Mouse (Mus musculus) mature B cell (primary cell): Measurements from ENCODE around the gene Tmem248.

ENCODE experiments used
- in situ Hi-C: fragments of 300-500 bp; cut with MboI; formaldehyde crosslinking; loops from 2 replicates; pipeline ENCODE4 v1.14.3; 2019

Gene Tmem248

GRCm38 (mm10) chr5:130216781-130217180 is at the start of gene Tmem248:
TSS of gene Tmem248 (plus strand) at chr5:130217081.
- in situ Hi-C loops: no loop called here

GRCm38 (mm10) chr5:130169109-130169508 is 47.8 kb upstream of the Tmem248 start:
- in situ Hi-C loops: no loop called here

- in situ Hi-C loops: no loop called here
Observed at GRCm38 (mm10) chr5:130170666-130171422, 46.0 kb upstream of the Tmem248 start.

- in situ Hi-C loops: no loop called here
Observed at GRCm38 (mm10) chr5:130171423-130171954, 45.4 kb upstream of the Tmem248 start, which contains the start of gene Rabgef1. TSS of gene Rabgef1 (plus strand) at chr5:130171798.

GRCm38 (mm10) chr5:130171956-130172601 is 44.8 kb upstream of the Tmem248 start:
- in situ Hi-C loops: no loop called here

- in situ Hi-C loops: no loop called here
Observed at GRCm38 (mm10) chr5:130173012-130173411, 43.9 kb upstream of the Tmem248 start.

- in situ Hi-C loops: no loop called here
Observed at GRCm38 (mm10) chr5:130177871-130178270, 39.0 kb upstream of the Tmem248 start.

- in situ Hi-C loops: no loop called here
Observed at GRCm38 (mm10) chr5:130180362-130180761, 36.5 kb upstream of the Tmem248 start.

- in situ Hi-C loops: no loop called here
Observed at GRCm38 (mm10) chr5:130181740-130182540, 34.9 kb upstream of the Tmem248 start.

GRCm38 (mm10) chr5:130182541-130182821 is 34.4 kb upstream of the Tmem248 start:
- in situ Hi-C loops: no loop called here

GRCm38 (mm10) chr5:130184193-130184856 is 32.6 kb upstream of the Tmem248 start:
- in situ Hi-C loops: no loop called here

- in situ Hi-C loops: no loop called here
Observed at GRCm38 (mm10) chr5:130185312-130185711, 31.6 kb upstream of the Tmem248 start.

GRCm38 (mm10) chr5:130187383-130187782 is 29.5 kb upstream of the Tmem248 start:
- in situ Hi-C loops: no loop called here

- in situ Hi-C loops: no loop called here
Observed at GRCm38 (mm10) chr5:130190909-130191308, 26.0 kb upstream of the Tmem248 start.

- in situ Hi-C loops: no loop called here
Observed at GRCm38 (mm10) chr5:130191865-130192264, 25.0 kb upstream of the Tmem248 start.

- in situ Hi-C loops: no loop called here
Observed at GRCm38 (mm10) chr5:130192356-130192944, 24.4 kb upstream of the Tmem248 start.

GRCm38 (mm10) chr5:130193760-130194159 is 23.1 kb upstream of the Tmem248 start:
- in situ Hi-C loops: no loop called here

GRCm38 (mm10) chr5:130196307-130196706 is 20.6 kb upstream of the Tmem248 start:
- in situ Hi-C loops: no loop called here

- in situ Hi-C loops: no loop called here
Observed at GRCm38 (mm10) chr5:130197454-130197853, 19.4 kb upstream of the Tmem248 start.

- in situ Hi-C loops: no loop called here
Observed at GRCm38 (mm10) chr5:130197981-130198380, 18.9 kb upstream of the Tmem248 start.

GRCm38 (mm10) chr5:130200233-130201029 is 16.4 kb upstream of the Tmem248 start:
- in situ Hi-C loops: no loop called here
